Mouse (Mus musculus) MEL (cell line): ENCODE data around the gene Prtn3. TPM values are rescaled to one million over a fixed set of nuclear protein-coding genes. Genes with fewer than 3 reads are reported as not detected.
A peak's percentile ranks its signal among the peaks of the same experiment; 100 is the strongest.

Source experiments
- DNase-seq: peaks from one replicate; pipeline ENCODE4 v3.0.0; 2011; ENCODE audit warnings: low read depth, low spot score
- H3K27ac ChIP-seq: 2 replicates; pipeline ENCODE4 v1.5.1; 2012; ENCODE audit warnings: low read depth, mild to moderate bottlenecking, control low read depth, low read length, moderate library complexity; ENCODE audit not compliant: control insufficient read depth
- H3K27me3 ChIP-seq, 2 experiments: fragments of 150-350 bp in 1 of 2; sonication (generic) in 1 of 2; 2 replicates each; pipeline ENCODE4 v1.6.1; 2012; ENCODE audit warnings: low read length in 2 of 2, mild to moderate bottlenecking in 2 of 2, improper control_type of control experiment in 1 of 2, moderate library complexity in 1 of 2; ENCODE audit not compliant: insufficient read depth in 2 of 2, control insufficient read depth in 1 of 2
- H3K36me3 ChIP-seq, 2 experiments: 2 replicates each; pipeline ENCODE4 v1.6.1; 2012 to 2014; ENCODE audit warnings: low read length in 2 of 2, improper control_type of control experiment in 1 of 2, inconsistent platforms in 1 of 2, mild to moderate bottlenecking in 1 of 2; ENCODE audit not compliant: insufficient read depth in 2 of 2, control insufficient read depth in 1 of 2
- H3K4me1 ChIP-seq, 2 experiments: fragments of 150-350 bp in 1 of 2; sonication (generic) in 1 of 2; 2 replicates each; pipeline ENCODE4 v1.6.1; 2012; ENCODE audit warnings: low read length in 2 of 2, improper control_type of control experiment in 1 of 2, mild to moderate bottlenecking in 1 of 2; ENCODE audit not compliant: insufficient read depth in 2 of 2, control insufficient read depth in 1 of 2
- H3K4me3 ChIP-seq, 2 experiments: fragments of 150-350 bp in 1 of 2; sonication (generic) in 1 of 2; 2 replicates each; pipeline ENCODE4 v1.5.1; 2012; ENCODE audit warnings: low read depth in 2 of 2, low read length in 2 of 2, mild to moderate bottlenecking in 2 of 2, moderate library complexity in 2 of 2, control low read depth in 1 of 2, improper control_type of control experiment in 1 of 2; ENCODE audit not compliant: control insufficient read depth in 1 of 2, insufficient read depth in 1 of 2
- H3K79me2 ChIP-seq: 2 replicates; pipeline ENCODE4 v1.6.1; 2012; ENCODE audit warnings: mild to moderate bottlenecking, low read length, moderate library complexity; ENCODE audit not compliant: control insufficient read depth, poor library complexity, insufficient read depth
- H3K9ac ChIP-seq: 2 replicates; pipeline ENCODE4 v1.6.1; 2012; ENCODE audit warnings: low read depth, mild to moderate bottlenecking, control low read depth, low read length, moderate library complexity; ENCODE audit not compliant: control insufficient read depth, poor library complexity, severe bottlenecking
- H3K9me3 ChIP-seq: fragments of 150-350 bp; sonication (generic); replicated peaks from 2 replicates; pipeline ENCODE4 v1.6.1; 2012; ENCODE audit warnings: mild to moderate bottlenecking, low read length, improper control_type of control experiment, moderate library complexity; ENCODE audit not compliant: insufficient read depth
- CHD1 ChIP-seq: IDR thresholded peaks from 2 replicates; pipeline ENCODE4 v1.6.1; 2012; ENCODE audit warnings: low read depth, mild to moderate bottlenecking, inconsistent platforms, low read length, improper control_type of control experiment
- CHD2 ChIP-seq: IDR thresholded peaks from 2 replicates; pipeline ENCODE4 v1.6.1; 2011; ENCODE audit warnings: low read length, improper control_type of control experiment
- CTCF ChIP-seq, 3 experiments: IDR thresholded peaks in 2 of 3; conservative IDR thresholded peaks in 1 of 3; 2 replicates each; pipeline ENCODE4 v1.5.1; 2011 to 2012; ENCODE audit warnings: low read length in 3 of 3, low read depth in 2 of 3, mild to moderate bottlenecking in 2 of 3, improper control_type of control experiment in 1 of 3, inconsistent platforms in 1 of 3, mixed read lengths in 1 of 3, moderate library complexity in 1 of 3; ENCODE audit not compliant: control insufficient read depth in 1 of 3, insufficient read depth in 1 of 3, poor library complexity in 1 of 3, severe bottlenecking in 1 of 3
- E2F4 ChIP-seq: IDR thresholded peaks from 2 replicates; pipeline ENCODE4 v1.6.1; 2011; ENCODE audit warnings: low read depth, low read length, improper control_type of control experiment, borderline replicate concordance
- EP300 ChIP-seq, 2 experiments: IDR thresholded peaks; 2 replicates each; pipeline ENCODE4 v1.6.1; 2011; ENCODE audit warnings: improper control_type of control experiment in 2 of 2, low read length in 2 of 2, low read depth in 1 of 2, mild to moderate bottlenecking in 1 of 2
- ETS1 ChIP-seq: IDR thresholded peaks from 2 replicates; pipeline ENCODE4 v1.6.1; 2012; ENCODE audit warnings: low read depth, mild to moderate bottlenecking, inconsistent platforms, low read length, improper control_type of control experiment, moderate library complexity
- GABPA ChIP-seq: IDR thresholded peaks from 2 replicates; pipeline ENCODE4 v1.6.1; 2012; ENCODE audit warnings: low read depth, mild to moderate bottlenecking, inconsistent platforms, low read length, improper control_type of control experiment, moderate library complexity
- GATA1 ChIP-seq: IDR thresholded peaks from 2 replicates; pipeline ENCODE4 v1.6.1; 2011; ENCODE audit warnings: low read depth, low read length, improper control_type of control experiment
- HCFC1 ChIP-seq: IDR thresholded peaks from 2 replicates; pipeline ENCODE4 v1.6.1; 2012; ENCODE audit warnings: low read depth, mild to moderate bottlenecking, inconsistent platforms, low read length, improper control_type of control experiment, moderate library complexity
- KAT2A ChIP-seq: conservative IDR thresholded peaks from 2 replicates; pipeline ENCODE4 v1.6.1; 2012; ENCODE audit warnings: low read depth, low read length, improper control_type of control experiment, inconsistent platforms
- MAFK ChIP-seq: IDR thresholded peaks from 2 replicates; pipeline ENCODE4 v1.6.1; 2011; ENCODE audit warnings: low read depth, mild to moderate bottlenecking, low read length, improper control_type of control experiment, borderline replicate concordance
- MEF2A ChIP-seq: IDR thresholded peaks from 2 replicates; pipeline ENCODE4 v1.6.1; 2014; ENCODE audit warnings: low read depth, mild to moderate bottlenecking, inconsistent platforms, low read length, improper control_type of control experiment; ENCODE audit not compliant: poor library complexity, insufficient replicate concordance, severe bottlenecking; ENCODE audit errors: extremely low read depth
- MXI1 ChIP-seq: IDR thresholded peaks from 2 replicates; pipeline ENCODE4 v1.6.1; 2011; ENCODE audit warnings: mild to moderate bottlenecking, low read depth, low read length, improper control_type of control experiment
- MYC ChIP-seq: IDR thresholded peaks from 2 replicates; pipeline ENCODE4 v1.6.1; 2011; ENCODE audit warnings: low read depth, mild to moderate bottlenecking, low read length, improper control_type of control experiment, moderate library complexity
- NELFE ChIP-seq: IDR thresholded peaks from 2 replicates; pipeline ENCODE4 v1.6.1; 2011; ENCODE audit warnings: low read depth, low read length, improper control_type of control experiment
- NRF1 ChIP-seq: IDR thresholded peaks from 2 replicates; pipeline ENCODE4 v1.6.1; 2014; ENCODE audit warnings: low read depth, mild to moderate bottlenecking, inconsistent platforms, low read length, improper control_type of control experiment, moderate library complexity; ENCODE audit not compliant: poor library complexity, insufficient read depth, severe bottlenecking
- POLR2AphosphoS2 ChIP-seq: IDR thresholded peaks from 2 replicates; pipeline ENCODE4 v1.6.1; 2011; ENCODE audit warnings: low read length, improper control_type of control experiment
- POLR2AphosphoS5 ChIP-seq: IDR thresholded peaks from 2 replicates; pipeline ENCODE4 v1.6.1; 2012; ENCODE audit warnings: low read depth, borderline replicate concordance, mild to moderate bottlenecking, inconsistent platforms, low read length, moderate library complexity, mixed read lengths
- RAD21 ChIP-seq: IDR thresholded peaks from 2 replicates; pipeline ENCODE4 v1.6.1; 2011; ENCODE audit warnings: mild to moderate bottlenecking, low read depth, low read length, improper control_type of control experiment
- RCOR1 ChIP-seq: IDR thresholded peaks from 2 replicates; pipeline ENCODE4 v1.6.1; 2012; ENCODE audit warnings: low read depth, mild to moderate bottlenecking, inconsistent platforms, low read length, improper control_type of control experiment
- TAL1 ChIP-seq: IDR thresholded peaks from 2 replicates; pipeline ENCODE4 v1.6.1; 2012; ENCODE audit warnings: mild to moderate bottlenecking, inconsistent platforms, low read length, moderate library complexity, mixed read lengths
- TBP ChIP-seq: IDR thresholded peaks from 2 replicates; pipeline ENCODE4 v1.8.0; 2011; ENCODE audit warnings: low read depth, low read length, improper control_type of control experiment
- TCF12 ChIP-seq: IDR thresholded peaks from 2 replicates; pipeline ENCODE4 v1.6.1; 2014; ENCODE audit warnings: low read depth, mild to moderate bottlenecking, inconsistent platforms, low read length, improper control_type of control experiment, moderate library complexity
- UBTF ChIP-seq: IDR thresholded peaks from 2 replicates; pipeline ENCODE4 v1.6.1; 2012; ENCODE audit warnings: low read depth, mild to moderate bottlenecking, inconsistent platforms, low read length, improper control_type of control experiment, moderate library complexity, borderline replicate concordance; ENCODE audit not compliant: insufficient read depth
- USF1 ChIP-seq: IDR thresholded peaks from 2 replicates; pipeline ENCODE4 v1.6.1; 2014; ENCODE audit warnings: low read depth, mild to moderate bottlenecking, inconsistent platforms, low read length, improper control_type of control experiment, moderate library complexity
- USF2 ChIP-seq, 2 experiments: IDR thresholded peaks; 2 replicates each; pipeline ENCODE4 v1.6.1; 2011 to 2012; ENCODE audit warnings: improper control_type of control experiment in 2 of 2, low read length in 2 of 2, borderline replicate concordance in 1 of 2, inconsistent platforms in 1 of 2, low read depth in 1 of 2, mild to moderate bottlenecking in 1 of 2; ENCODE audit not compliant: insufficient read depth in 1 of 2
- ZKSCAN1 ChIP-seq: IDR thresholded peaks from 2 replicates; pipeline ENCODE4 v1.6.1; 2012; ENCODE audit warnings: low read depth, mild to moderate bottlenecking, inconsistent platforms, low read length, improper control_type of control experiment, moderate library complexity
- ZMIZ1 ChIP-seq: IDR thresholded peaks from 2 replicates; pipeline ENCODE4 v1.6.1; 2012; ENCODE audit warnings: low read depth, mild to moderate bottlenecking, inconsistent platforms, low read length, improper control_type of control experiment, moderate library complexity
- ZNF384 ChIP-seq: IDR thresholded peaks from 2 replicates; pipeline ENCODE4 v1.6.1; 2012; ENCODE audit warnings: low read depth, mild to moderate bottlenecking, inconsistent platforms, low read length, improper control_type of control experiment
- polyA plus RNA-seq, 2 experiments: library from polyadenylated mRNA; stranded (reverse) in 1 of 2; unstranded in 1 of 2; fragments of >175 nt in 1 of 2; fragments of >200 nt in 1 of 2; gene quantifications; 2 replicates each; pipeline versions ENCODE4 v1.2.1 to v1.2.4; 2012; ENCODE audit warnings: low replicate concordance in 2 of 2, low read depth in 1 of 2; ENCODE audit not compliant: insufficient read length in 2 of 2, insufficient read depth in 1 of 2, missing spikeins in 1 of 2
- total RNA-seq: library from RNA; depleted of rRNA; stranded (reverse); fragments of 300-350 nt; gene quantifications from 2 replicates; pipeline ENCODE4 v1.2.3, GENCODE M21; 2012

The Prtn3 gene
- total and polyA plus RNA-seq, 3 experiments = 11.2 to 31.5 TPM; not detected in 1

DNA sequence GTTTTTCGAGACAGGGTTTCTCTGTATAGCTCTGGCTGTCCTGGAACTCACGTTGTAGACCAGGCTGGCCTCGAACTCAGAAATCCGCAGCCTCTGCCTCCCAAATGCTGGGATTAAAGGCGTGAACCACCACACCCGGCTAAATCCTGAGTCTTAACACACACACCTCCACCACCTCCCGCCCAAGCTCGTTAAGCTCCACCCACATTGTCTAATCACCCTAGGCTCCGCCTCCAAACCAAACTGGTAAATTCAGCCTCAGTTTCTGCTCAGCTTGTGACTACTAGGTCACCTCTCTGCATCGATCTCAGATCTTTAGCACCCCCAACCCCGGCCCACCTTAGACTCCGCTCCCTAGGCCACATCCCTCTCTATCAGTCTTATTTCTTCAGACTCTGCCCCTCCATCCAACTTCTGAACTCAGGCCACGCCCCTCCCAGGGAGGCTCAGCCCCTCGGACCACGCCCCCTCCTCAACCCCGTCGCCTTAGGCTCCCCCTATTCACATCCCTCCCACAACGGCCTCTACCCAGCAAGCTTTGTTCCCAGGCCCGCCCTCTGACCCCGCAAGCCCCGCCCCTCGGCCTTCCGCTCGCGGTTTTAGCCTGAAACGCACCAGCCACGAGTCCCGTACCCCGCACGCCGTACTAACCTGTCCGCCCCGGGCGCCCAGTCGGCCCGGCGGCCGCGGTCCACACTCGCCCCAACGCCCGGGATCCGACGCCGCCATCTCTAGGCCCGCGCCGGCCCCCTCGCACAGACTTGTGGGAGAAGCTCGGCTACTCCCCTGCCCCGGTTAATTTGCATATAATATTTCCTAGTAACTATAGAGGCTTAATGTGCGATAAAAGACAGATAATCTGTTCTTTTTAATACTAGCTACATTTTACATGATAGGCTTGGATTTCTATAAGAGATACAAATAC, 34.2 kb downstream of the Prtn3 start, which contains the start of gene Med16 (continued):
- TF ChIP-seq USF2 (IDR thresholded peaks at IDR 0.05; ENCODE audit: borderline replicate concordance in 1 of 2, insufficient read depth in 1 of 2, low read depth in 1 of 2, low read length in 2 of 2) (no peak), MYC (no peak), CHD2 (no peak), GATA1 (no peak), MXI1 (peak; percentile 47; the same call in 1 of the 2 replicates)

DNA sequence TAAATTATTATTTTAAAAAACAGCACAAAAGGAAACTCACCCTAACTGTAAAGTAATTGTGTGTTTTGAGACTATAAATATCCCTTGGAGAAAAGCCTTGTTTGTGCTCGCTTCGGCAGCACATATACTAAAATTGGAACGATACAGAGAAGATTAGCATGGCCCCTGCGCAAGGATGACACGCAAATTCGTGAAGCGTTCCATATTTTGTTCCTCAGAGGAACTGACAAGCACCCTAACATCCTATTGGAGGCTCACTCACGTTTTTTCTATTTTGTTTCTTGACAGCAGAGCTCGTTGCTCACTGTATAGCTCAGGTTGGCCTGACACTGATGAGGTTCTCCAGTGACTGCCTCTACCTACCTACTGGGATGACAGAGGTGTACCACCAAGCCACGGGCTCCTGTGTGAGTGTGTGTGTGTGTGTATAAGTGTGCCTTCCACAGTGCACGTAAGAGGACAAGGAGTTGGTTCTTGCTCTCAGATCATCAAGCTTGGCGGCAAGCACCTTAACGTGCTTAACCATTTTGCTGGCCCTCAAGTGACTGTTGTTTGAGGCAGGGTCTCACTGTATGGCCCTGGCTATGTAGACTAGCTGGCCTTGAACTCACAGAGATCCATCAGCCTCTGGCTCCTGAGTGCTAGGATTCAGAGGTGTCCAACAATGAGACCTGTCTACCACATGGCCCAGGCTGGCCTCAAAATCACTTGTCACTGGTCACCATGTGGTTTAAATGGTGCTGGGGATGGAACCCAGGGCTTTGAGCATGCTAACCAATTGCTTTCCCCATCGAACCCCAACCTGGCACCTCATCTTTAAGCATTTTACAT, 35.0 kb downstream of the Prtn3 start:
- H3K36me3 ChIP-seq = peaks cover 0 to 3% of the 10 kb centered on the region in 2 experiments; a peak in 1 of 4 replicates
- H3K9me3 ChIP-seq = no peaks in the 10 kb centered on the region
- H3K27ac ChIP-seq = peak overlapping the region; percentile 49
- H3K27me3 ChIP-seq = no peaks in the 10 kb centered on the region
- peaks cover 4 to 12% of the 10 kb centered on the region in 2 experiments; a peak in 3 of 4 replicates for H3K4me1 ChIP-seq
- peaks cover 1% of the 10 kb centered on the region; the same call in 1 of the 2 replicates for H3K79me2 ChIP-seq
- DNase-seq = peak; percentile 86
- peak overlapping the region; percentile 96 for H3K9ac ChIP-seq
- peak overlapping the region; percentile 33 to 73 for H3K4me3 ChIP-seq
- TF ChIP-seq USF1 = no peak
- TF ChIP-seq NELFE = no peak
- TF ChIP-seq GABPA = no peak
- TF ChIP-seq ZNF384 = no peak
- TF ChIP-seq TCF12 = no peak
- peak; percentile 97 for TF ChIP-seq MAFK
- no peak for TF ChIP-seq CTCF (IDR thresholded peaks at IDR 0.05 in 2 of 3, conservative IDR thresholded peaks at IDR 0.05 in 1 of 3; ENCODE audit: control insufficient read depth in 1 of 3, insufficient read depth in 1 of 3, low read depth in 2 of 3, low read length in 3 of 3, poor library complexity in 1 of 3, severe bottlenecking in 1 of 3)
- no peak for TF ChIP-seq KAT2A
- TF ChIP-seq E2F4 = no peak
- TF ChIP-seq ETS1 = peak; percentile 19; the same call in 1 of the 2 replicates
- TF ChIP-seq RAD21 = no peak
- 0 out of 2 replicates have a peak, but pooled peaks have one; percentile 61 for TF ChIP-seq MYC
- no peak; the same call in 1 of the 2 replicates for TF ChIP-seq POLR2AphosphoS5
- no peak for TF ChIP-seq HCFC1
- peak; percentile 100 for TF ChIP-seq TBP
- TF ChIP-seq ZMIZ1 = peak; percentile 82; the same call in 1 of the 2 replicates
- no peak for TF ChIP-seq MEF2A
- no peak for TF ChIP-seq USF2 (IDR thresholded peaks at IDR 0.05; ENCODE audit: borderline replicate concordance in 1 of 2, insufficient read depth in 1 of 2, low read depth in 1 of 2, low read length in 2 of 2)
- peak; percentile 58; the same call in 1 of the 2 replicates for TF ChIP-seq NRF1
- no peak for TF ChIP-seq CHD2
- peak; percentile 58; the same call in 1 of the 2 replicates for TF ChIP-seq POLR2AphosphoS2
- TF ChIP-seq ZKSCAN1 = no peak
- no peak for TF ChIP-seq CHD1
- no peak for TF ChIP-seq UBTF
- TF ChIP-seq RCOR1 = no peak
- no peak for TF ChIP-seq EP300 (IDR thresholded peaks at IDR 0.05; ENCODE audit: low read depth in 1 of 2, low read length in 2 of 2)
- TF ChIP-seq TAL1 = no peak
- TF ChIP-seq MXI1 = no peak; the same call in none of the 2 replicates
